Mouse (Mus musculus): Measurements from ENCODE around the gene Tyrp1. TPM values are rescaled to one million over a fixed set of nuclear protein-coding genes. Genes with fewer than 3 reads are reported as not detected.

Tyrp1 gene
- total RNA-seq, 2 experiments from 2014 or later, result 0.54 TPM; not detected in 1

- peak overlapping the region; percentile 92 for H3K27ac ChIP-seq
- DNase-seq (ENCODE audit: low spot score in 2 of 2), result peak; percentile 67 to 69
- H3K4me3 ChIP-seq, result peak overlapping the region; percentile 51
- TF ChIP-seq CTCF (conservative IDR thresholded peaks at IDR 0.05), result no peak; the same call in 1 of the 2 replicates
Observed at GRCm38 (mm10) chr4:80864511-80864922, 30.6 kb downstream of the Tyrp1 start.

GRCm38 (mm10) chr4:80866065-80866464, 32.1 kb downstream of the Tyrp1 start:
- H3K27ac ChIP-seq, result no peak overlapping the region
- DNase-seq (ENCODE audit: low spot score in 2 of 2), result peak; percentile 26 to 49
- TF ChIP-seq CTCF (conservative IDR thresholded peaks at IDR 0.05), result peak; percentile 85
- H3K4me3 ChIP-seq, result no peak overlapping the region

DNA sequence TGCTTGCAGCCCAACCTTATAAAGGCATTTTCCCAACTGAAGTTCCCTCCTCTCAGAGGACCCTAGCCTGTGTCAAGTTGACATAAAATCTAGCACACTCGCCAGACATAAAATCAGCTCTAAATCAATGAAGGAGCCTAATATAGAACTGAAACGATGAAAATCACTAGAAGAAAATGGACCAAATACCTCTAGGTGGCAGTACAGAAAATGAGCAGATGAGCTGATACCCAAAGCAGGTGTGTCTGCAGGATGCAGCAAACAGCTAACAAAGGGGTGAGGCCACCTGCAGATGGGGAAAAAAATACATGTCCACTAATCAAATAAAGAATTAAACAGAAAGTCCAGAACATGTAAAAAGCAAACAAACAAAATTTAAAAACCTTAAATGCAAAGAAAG, 35.7 kb downstream of the Tyrp1 start:
- DNase-seq (ENCODE audit: low spot score in 2 of 2), result no peak
- H3K4me3 ChIP-seq, result no peak overlapping the region
- H3K27ac ChIP-seq, result no peak overlapping the region
- TF ChIP-seq CTCF (conservative IDR thresholded peaks at IDR 0.05), result peak; percentile 68

DNA sequence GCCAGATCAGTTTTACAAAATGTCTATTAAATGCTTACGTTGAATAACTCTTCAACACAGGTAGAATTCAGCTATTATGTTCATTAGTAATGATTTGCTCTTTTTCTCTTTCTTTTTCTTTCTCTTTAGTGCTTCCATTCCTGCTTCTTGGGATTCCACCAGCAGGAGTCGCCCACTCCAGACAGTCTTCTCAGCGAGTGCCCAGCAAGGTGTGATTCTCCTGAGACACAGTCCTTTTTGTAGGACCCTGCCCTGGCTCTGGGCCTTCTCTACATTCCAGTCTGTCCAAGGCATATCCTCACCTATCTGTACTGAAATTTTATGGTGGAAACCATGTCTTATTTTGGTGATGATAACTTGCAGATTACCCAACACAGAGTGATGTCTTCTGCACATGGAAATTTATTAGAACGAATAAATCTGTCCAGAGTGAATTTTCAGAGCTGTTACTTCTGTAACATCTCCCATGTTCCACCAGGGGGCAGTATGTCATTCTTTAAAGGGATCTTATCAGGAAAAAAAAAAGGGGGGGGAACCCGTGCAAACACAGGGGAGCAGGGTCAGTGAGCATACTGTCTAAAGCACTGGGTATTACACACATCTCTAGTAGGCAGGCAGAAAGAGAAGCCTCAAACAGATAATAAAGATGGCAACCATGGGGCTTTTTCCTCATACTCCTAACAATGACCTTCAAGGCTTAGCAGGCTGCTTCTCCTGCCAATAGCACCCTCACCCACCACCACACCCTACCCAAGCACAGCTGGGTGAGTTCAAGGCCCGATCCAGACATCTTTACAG, 39.1 kb downstream of the Tyrp1 start:
- Histone ChIP-seq H3K27ac (no peak overlapping the region), H3K4me3 (no peak overlapping the region)
- DNase-seq (ENCODE audit: low spot score in 2 of 2), result no peak
- TF ChIP-seq CTCF (conservative IDR thresholded peaks at IDR 0.05), result peak; percentile 83

DNA sequence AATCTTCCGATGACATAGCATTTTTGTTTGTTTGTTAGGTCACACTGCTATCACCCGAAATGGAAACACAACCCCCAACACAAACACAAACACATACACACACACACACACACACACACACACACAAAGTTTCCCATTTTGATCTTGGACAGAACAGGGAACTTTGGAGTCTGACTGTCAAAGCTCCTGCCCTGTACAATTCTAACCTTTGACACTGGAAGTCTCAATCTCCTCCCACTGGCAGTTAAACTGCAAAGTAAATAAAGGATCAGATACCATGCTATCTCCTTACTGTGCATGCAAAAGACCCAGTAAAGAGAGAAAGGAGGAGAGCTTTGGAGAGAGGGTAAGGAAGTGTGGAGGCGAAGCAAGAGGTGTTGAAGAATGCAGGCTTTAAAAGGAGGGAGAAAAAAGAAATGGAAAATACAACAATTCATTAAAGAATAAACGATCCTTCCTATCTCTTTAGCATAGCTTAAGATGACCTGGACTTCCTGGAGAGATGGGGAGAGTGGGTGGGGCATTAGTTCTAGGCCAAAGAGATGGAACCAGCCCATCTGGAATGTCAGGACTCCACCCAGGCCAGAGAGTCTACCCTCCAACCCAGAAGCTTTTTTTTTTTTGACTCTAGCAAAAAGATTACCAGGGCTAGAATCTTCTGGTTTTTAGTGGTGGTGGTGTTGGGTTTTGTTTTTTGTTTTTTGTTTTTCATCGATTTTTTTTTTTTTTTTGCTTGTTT, 40.4 kb downstream of the Tyrp1 start:
- H3K4me3 ChIP-seq, result no peak overlapping the region
- no peak overlapping the region for H3K27ac ChIP-seq
- no peak for TF ChIP-seq CTCF (conservative IDR thresholded peaks at IDR 0.05)
- no peak for DNase-seq (ENCODE audit: low spot score in 2 of 2)

DNA sequence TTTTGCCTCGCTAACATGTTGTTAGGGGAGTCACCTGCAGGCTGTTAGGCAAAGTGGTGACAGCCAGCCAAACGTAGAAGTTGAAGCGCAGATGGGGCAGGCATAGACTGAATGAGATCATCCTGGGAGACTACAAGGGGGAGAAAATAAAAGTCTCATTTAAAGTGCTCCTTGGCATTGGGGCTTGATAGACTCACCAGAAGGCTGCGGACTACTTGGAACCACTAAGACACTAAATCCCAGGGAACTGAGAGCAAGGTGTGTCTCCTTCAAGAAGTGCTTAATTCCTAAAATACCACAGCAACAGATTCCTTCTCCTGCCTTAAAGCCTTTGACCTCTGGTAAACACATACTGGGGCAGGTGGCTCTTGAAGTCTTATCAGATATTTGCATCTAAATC, 41.1 kb downstream of the Tyrp1 start:
- no peak for TF ChIP-seq CTCF (conservative IDR thresholded peaks at IDR 0.05)
- no peak overlapping the region for H3K27ac ChIP-seq
- H3K4me3 ChIP-seq, result no peak overlapping the region
- no peak for DNase-seq (ENCODE audit: low spot score in 2 of 2)

GRCm38 (mm10) chr4:80881996-80882599, 48.2 kb downstream of the Tyrp1 start:
- no peak overlapping the region for H3K4me3 ChIP-seq
- no peak for TF ChIP-seq CTCF (conservative IDR thresholded peaks at IDR 0.05)
- no peak for DNase-seq (ENCODE audit: low spot score in 2 of 2)
- H3K27ac ChIP-seq, result no peak overlapping the region

GRCm38 (mm10) chr4:80886631-80887030, 52.7 kb downstream of the Tyrp1 start:
- DNase-seq (ENCODE audit: low spot score in 2 of 2), result no peak
- H3K4me3 ChIP-seq, result no peak overlapping the region
- TF ChIP-seq CTCF (conservative IDR thresholded peaks at IDR 0.05), result no peak
- H3K27ac ChIP-seq, result no peak overlapping the region

DNA sequence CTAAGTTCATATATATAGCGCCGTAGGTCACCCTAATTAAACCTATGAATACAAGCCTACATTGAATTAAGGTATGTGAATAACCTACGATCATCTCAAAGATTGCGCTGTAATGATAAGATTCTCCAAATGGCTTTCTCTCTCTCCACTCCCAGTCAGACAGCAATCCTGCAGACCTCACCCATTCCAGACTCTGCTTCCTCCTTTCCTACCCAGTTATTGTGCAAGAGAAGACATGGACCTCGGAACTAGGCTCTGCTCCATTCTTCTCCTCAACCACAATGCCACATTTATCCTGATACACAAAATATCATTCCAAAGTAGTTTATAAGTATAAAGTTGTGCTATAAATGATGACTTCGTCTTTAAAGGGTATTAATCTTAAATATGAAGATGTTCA, 57.1 kb downstream of the Tyrp1 start:
- H3K4me3 ChIP-seq, result no peak overlapping the region
- no peak for TF ChIP-seq CTCF (conservative IDR thresholded peaks at IDR 0.05)

GRCm38 (mm10) chr4:80895278-80895894, 61.5 kb downstream of the Tyrp1 start:
- no peak for DNase-seq (ENCODE audit: low spot score in 2 of 2)
- Histone ChIP-seq H3K4me3 (no peak overlapping the region), H3K27ac (no peak overlapping the region)
- TF ChIP-seq CTCF (conservative IDR thresholded peaks at IDR 0.05), result no peak

More for the DNA sequence above, 57.1 kb downstream of the Tyrp1 start:
- no peak overlapping the region for H3K27ac ChIP-seq
- DNase-seq (ENCODE audit: low spot score in 2 of 2), result no peak

Other genes with a start within 250 kb of the Tyrp1 start
- 10 to 100 TPM; 31.1 to 34.2 TPM for gene Lurap1l, start 76.5 kb downstream of the Tyrp1 start, total RNA-seq (2021)

Measured in layer of hippocampus, adult 2 months (tissue).